Mouse (Mus musculus) ES-E14 (cell line): ENCODE measurements around the gene Arid5b. TPM values are rescaled to one million over a fixed set of nuclear protein-coding genes. Genes with fewer than 3 reads are reported as not detected.

ENCODE experiments used
- DNase-seq: peaks from one replicate; pipeline ENCODE4 v3.0.0-alpha.2; 2013; ENCODE audit warnings: low read depth, low spot score
- H3K27ac ChIP-seq: 2 replicates; pipeline ENCODE4 v1.5.1; 2012; ENCODE audit warnings: low read depth, mild to moderate bottlenecking, low read length, moderate library complexity, mixed read lengths; ENCODE audit not compliant: poor library complexity, insufficient read depth, severe bottlenecking
- H3K36me3 ChIP-seq: 2 replicates; pipeline ENCODE4 v1.6.1; 2012; ENCODE audit warnings: mild to moderate bottlenecking, low read length, moderate library complexity, mixed read lengths; ENCODE audit not compliant: control insufficient read depth, poor library complexity, insufficient read depth, severe bottlenecking
- H3K4me1 ChIP-seq, 2 experiments: fragments of 150-350 bp in 1 of 2; sonication (generic) in 1 of 2; 2 replicates each; pipeline ENCODE4 v1.6.1; 2012; ENCODE audit warnings: low read length in 2 of 2, mild to moderate bottlenecking in 1 of 2, mixed read lengths in 1 of 2; ENCODE audit not compliant: control insufficient read depth in 2 of 2, insufficient read depth in 2 of 2, poor library complexity in 1 of 2
- H3K4me3 ChIP-seq, 2 experiments: fragments of 150-350 bp in 1 of 2; sonication (generic) in 1 of 2; 2 replicates each; pipeline ENCODE4 v1.5.1; 2012; ENCODE audit warnings: low read length in 2 of 2, low read depth in 1 of 2, mild to moderate bottlenecking in 1 of 2, mixed read lengths in 1 of 2; ENCODE audit not compliant: insufficient read depth in 1 of 2, poor library complexity in 1 of 2, severe bottlenecking in 1 of 2
- H3K9ac ChIP-seq: 2 replicates; pipeline ENCODE4 v1.6.1; 2012; ENCODE audit warnings: low read depth, mild to moderate bottlenecking, low read length, mixed read lengths; ENCODE audit not compliant: poor library complexity, insufficient read depth, severe bottlenecking
- H3K9me3 ChIP-seq: fragments of 150-350 bp; sonication (generic); 2 replicates; pipeline ENCODE4 v1.6.1; 2012; ENCODE audit warnings: low read depth, mild to moderate bottlenecking, low read length; ENCODE audit not compliant: control insufficient read depth, insufficient read depth
- CHD2 ChIP-seq: IDR thresholded peaks from 2 replicates; pipeline ENCODE4 v1.6.1; 2014; ENCODE audit warnings: mild to moderate bottlenecking, low read depth, low read length, inconsistent platforms
- HCFC1 ChIP-seq: IDR thresholded peaks from 2 replicates; pipeline ENCODE4 v1.6.1; 2012; ENCODE audit warnings: low read length, inconsistent platforms, borderline replicate concordance; ENCODE audit not compliant: insufficient read depth
- MAFK ChIP-seq: IDR thresholded peaks from 2 replicates; pipeline ENCODE4 v1.6.1; 2014; ENCODE audit warnings: mild to moderate bottlenecking, low read depth, low read length, inconsistent platforms; ENCODE audit not compliant: insufficient read depth
- ZC3H11A ChIP-seq: IDR thresholded peaks from 2 replicates; pipeline ENCODE4 v1.6.1; 2012; ENCODE audit warnings: low read depth, mild to moderate bottlenecking, inconsistent platforms, low read length, borderline replicate concordance
- ZNF384 ChIP-seq: IDR thresholded peaks from 2 replicates; pipeline ENCODE4 v1.6.1; 2012; ENCODE audit warnings: low read depth, low read length, inconsistent platforms
- in situ Hi-C, 2 experiments: fragments of 600-800 bp; cut with MboI; formaldehyde crosslinking; loops; one replicate each; pipeline ENCODE4 v1.15.1; 2025; ENCODE audit warnings: low sequenced_read_pairs in 2 of 2, inconsistent platforms in 1 of 2; ENCODE audit not compliant: unreplicated experiment in 2 of 2
- total RNA-seq: library from RNA; depleted of rRNA; stranded (reverse); fragments of 300-350 nt; gene quantifications from 2 replicates; pipeline ENCODE4 v1.2.3, GENCODE M21; 2012

The Arid5b gene
- total RNA-seq, 1 experiment, result 26.2 TPM

DNA sequence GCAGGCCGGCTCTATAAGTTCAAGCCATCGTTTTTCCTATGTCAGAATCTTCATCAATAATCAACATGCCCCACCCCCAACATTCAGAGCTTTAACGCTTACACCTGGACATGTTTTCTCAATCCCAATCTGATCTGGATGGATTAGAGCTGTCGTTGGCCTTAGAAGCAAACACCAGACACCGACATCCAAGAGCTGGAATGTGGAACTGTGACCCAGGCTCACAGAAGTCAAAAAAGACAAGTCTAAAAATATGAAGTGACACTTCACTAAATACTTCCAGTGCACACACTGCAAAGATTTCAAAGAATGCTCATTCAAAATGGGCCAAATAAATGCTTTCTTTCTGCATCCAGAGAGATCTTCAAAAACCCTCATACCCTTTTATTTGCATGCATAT, 144.5 kb downstream of the Arid5b start:
- H3K36me3 ChIP-seq, result peaks cover 33% of the 10 kb centered on the region
- no peak for TF ChIP-seq ZNF384
- no peak for TF ChIP-seq CHD2
- TF ChIP-seq HCFC1, result no peak
- TF ChIP-seq MAFK, result no peak
- no peak for TF ChIP-seq ZC3H11A
- no peak for DNase-seq
- peaks cover 14 to 26% of the 10 kb centered on the region in 2 experiments for H3K4me1 ChIP-seq
- in situ Hi-C loops, result no loop called here
- no peak overlapping the region for H3K27ac ChIP-seq
- peak overlapping the region; percentile 26; the same call in 1 of the 2 replicates for H3K9ac ChIP-seq
- no peaks in the 10 kb centered on the region for H3K9me3 ChIP-seq
- peak overlapping the region; percentile 77 to 86; a peak in 3 of 4 replicates for H3K4me3 ChIP-seq

DNA sequence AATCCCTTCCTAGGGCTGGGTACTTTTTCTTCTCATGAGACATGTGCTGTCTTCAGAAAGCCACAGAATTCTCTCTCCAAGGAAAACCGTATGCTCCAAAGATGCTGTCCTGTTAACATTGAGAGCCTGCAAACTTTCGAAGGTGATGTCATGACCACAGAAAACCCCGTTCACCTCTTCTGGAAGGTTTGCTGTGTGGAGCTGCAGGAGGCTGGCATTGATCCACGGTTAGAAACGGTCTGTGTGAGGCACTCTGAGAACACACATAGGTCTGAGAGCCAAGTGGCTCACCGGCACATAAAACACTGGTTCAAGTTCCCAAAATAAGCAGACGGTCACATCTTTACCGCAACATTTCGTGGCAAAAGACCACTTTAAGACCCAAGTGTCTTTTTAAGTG, 145.9 kb downstream of the Arid5b start:
- Histone ChIP-seq H3K27ac (no peak overlapping the region), H3K9me3 (no peaks in the 10 kb centered on the region), H3K4me3 (peak overlapping the region; percentile 1 to 27; a peak in 2 of 4 replicates), H3K4me1 (peaks cover 12 to 21% of the 10 kb centered on the region in 2 experiments), H3K9ac (no peak overlapping the region), H3K36me3 (peaks cover 33% of the 10 kb centered on the region)
- in situ Hi-C loops, result no loop called here
- TF ChIP-seq ZC3H11A (no peak), CHD2 (no peak), HCFC1 (no peak), ZNF384 (no peak), MAFK (no peak)
- DNase-seq, result no peak

GRCm38 (mm10) chr10:68132154-68132553, 146.4 kb downstream of the Arid5b start:
- Histone ChIP-seq H3K9me3 (no peaks in the 10 kb centered on the region), H3K27ac (no peak overlapping the region), H3K9ac (no peak overlapping the region), H3K36me3 (peaks cover 34% of the 10 kb centered on the region), H3K4me1 (peaks cover 12 to 20% of the 10 kb centered on the region in 2 experiments), H3K4me3 (peak overlapping the region; percentile 1 to 7; a peak in 2 of 4 replicates)
- in situ Hi-C loops, result no loop called here
- TF ChIP-seq MAFK, result no peak
- TF ChIP-seq ZNF384, result no peak
- TF ChIP-seq ZC3H11A, result no peak
- no peak for TF ChIP-seq CHD2
- TF ChIP-seq HCFC1, result no peak
- no peak for DNase-seq

- in situ Hi-C loops, result no loop called here
- Histone ChIP-seq H3K9ac (no peak overlapping the region), H3K9me3 (no peaks in the 10 kb centered on the region), H3K36me3 (peaks cover 38% of the 10 kb centered on the region), H3K27ac (no peak overlapping the region; the same call in 1 of the 2 replicates), H3K4me3 (no peak overlapping the region), H3K4me1 (peaks cover 12 to 20% of the 10 kb centered on the region in 2 experiments)
- no peak for TF ChIP-seq HCFC1
- no peak for TF ChIP-seq MAFK
- TF ChIP-seq ZNF384, result no peak
- TF ChIP-seq CHD2, result no peak
- no peak for TF ChIP-seq ZC3H11A
- no peak for DNase-seq
Measured at GRCm38 (mm10) chr10:68129651-68130050, 148.9 kb downstream of the Arid5b start.

DNA sequence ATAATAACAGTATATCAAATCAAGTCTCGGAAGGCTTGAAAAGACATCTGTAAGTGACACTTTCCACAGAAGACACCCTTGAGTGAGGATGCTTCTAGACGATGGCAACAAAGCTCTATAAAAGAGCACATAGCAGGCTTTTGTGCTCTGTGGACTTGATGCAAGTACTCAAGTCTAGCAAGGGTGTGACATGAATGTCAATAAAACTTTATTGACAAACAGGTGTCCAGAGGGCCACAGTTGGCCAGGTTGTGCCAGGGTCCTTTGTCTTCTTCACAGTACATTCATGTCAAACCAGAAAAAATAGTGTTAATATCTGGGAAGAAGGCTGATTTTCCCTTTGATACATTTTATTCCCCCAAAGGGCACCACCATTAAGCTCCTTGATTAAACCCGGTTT, 149.5 kb downstream of the Arid5b start:
- DNase-seq, result no peak
- TF ChIP-seq ZC3H11A (no peak), CHD2 (no peak), HCFC1 (no peak), MAFK (no peak), ZNF384 (no peak)
- H3K9ac ChIP-seq, result no peak overlapping the region
- peaks cover 39% of the 10 kb centered on the region for H3K36me3 ChIP-seq
- peaks cover 12 to 19% of the 10 kb centered on the region in 2 experiments for H3K4me1 ChIP-seq
- H3K27ac ChIP-seq, result no peak overlapping the region
- no peaks in the 10 kb centered on the region for H3K9me3 ChIP-seq
- no peak overlapping the region for H3K4me3 ChIP-seq
- in situ Hi-C loops, result no loop called here
